Mouse (Mus musculus) CD4-positive, CD25-positive, alpha-beta regulatory T cell, adult 4 months (primary cell): ENCODE data around the gene Slc10a7. TPM values are rescaled to one million over a fixed set of nuclear protein-coding genes. Genes with fewer than 3 reads are reported as not detected.
"Not testable (repeated sequence)": the region's sequence is repeated elsewhere in the genome, so short reads cannot be mapped to it uniquely, and the experiment has no call there.

Experiments
- ATAC-seq: one replicate; pipeline ENCODE4 v1.8.0; 2017
- polyA plus RNA-seq, 2 experiments: library from polyadenylated mRNA; unstranded; fragments of 100-300 nt; shearing (Covaris generic); gene quantifications; one replicate each; pipeline ENCODE4 v1.2.1; 2017

The Slc10a7 gene
- 10 to 100 TPM; 13.3 to 18.2 TPM for polyA plus RNA-seq

DNA sequence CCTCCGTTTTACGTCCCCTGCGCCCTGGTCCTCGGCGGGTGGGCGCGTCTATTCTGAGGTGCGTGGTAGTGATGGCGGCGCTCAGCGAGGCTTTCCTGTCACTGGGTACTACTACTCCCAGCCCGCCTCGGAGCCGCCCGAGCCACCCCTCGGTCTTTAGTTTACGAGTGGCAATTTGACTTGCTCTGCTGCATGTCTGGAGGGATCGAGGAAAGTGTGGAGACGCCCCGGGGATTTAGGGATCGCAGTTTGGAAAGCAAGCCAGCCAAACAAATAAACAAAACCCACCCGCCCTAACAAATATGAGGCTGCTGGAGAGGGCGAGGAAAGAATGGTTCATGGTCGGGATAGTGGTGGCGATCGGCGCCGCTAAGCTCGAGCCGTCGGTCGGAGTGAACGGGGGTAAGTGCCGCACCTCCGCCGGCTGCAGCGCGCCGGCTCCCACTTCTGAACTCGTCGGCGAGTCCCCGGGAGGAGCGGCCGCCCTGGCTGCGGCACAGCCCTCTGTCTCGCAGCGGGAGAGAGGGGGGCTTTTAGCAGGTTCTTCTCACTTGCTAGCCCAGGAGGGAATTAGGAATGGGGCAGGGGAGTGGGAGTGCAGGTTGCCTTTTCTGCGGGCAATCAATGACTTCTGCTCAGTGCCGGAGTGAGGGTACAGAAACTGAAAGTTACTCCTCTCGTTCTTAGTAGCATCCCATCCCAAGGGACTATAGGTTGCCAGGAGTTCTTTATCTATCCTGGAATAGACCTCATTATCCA, at the start of gene Slc10a7:
TSS of gene Slc10a7 (plus strand) at position 74 of the 759 bp plus-strand sequence.
- ATAC-seq, result peak; percentile 85

DNA sequence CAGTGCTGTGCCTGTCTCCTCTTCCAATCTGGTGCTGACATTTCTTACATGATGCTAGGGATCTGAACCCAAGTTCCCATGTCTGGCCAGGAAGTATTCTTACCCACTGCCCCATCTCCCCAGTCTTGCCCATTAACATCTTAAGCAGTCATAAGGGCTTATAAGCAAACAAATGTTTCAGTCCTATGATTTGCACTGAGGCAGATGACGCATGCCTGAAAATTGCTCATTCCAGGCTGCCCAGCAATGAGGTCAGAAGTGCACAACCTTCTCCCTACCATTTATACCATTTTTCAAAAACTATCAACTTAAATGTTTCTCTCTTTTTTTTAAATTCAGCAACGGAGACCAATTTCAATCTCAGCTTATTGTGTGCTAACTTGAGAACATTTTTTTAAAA, 45.2 kb upstream of the Slc10a7 start:
- no peak for ATAC-seq

DNA sequence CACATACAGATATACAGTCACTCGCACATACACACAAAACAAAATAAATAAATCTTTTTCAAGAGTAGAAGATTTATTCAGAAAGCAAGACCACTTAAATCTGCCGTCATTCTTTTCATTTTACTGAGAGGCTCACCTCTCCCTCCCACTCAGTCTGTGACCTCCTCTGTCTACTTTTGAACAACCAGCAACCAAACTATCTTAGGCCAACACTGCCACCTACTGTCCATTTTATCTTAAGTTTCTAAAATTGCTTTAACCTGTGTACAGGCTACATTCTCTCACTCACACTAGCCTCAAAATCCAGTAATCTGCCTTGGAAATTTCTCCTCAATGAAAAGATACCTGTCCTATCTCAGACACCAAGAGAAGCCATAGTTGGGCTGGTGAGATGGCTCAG, 41.3 kb upstream of the Slc10a7 start:
- ATAC-seq, result no peak

DNA sequence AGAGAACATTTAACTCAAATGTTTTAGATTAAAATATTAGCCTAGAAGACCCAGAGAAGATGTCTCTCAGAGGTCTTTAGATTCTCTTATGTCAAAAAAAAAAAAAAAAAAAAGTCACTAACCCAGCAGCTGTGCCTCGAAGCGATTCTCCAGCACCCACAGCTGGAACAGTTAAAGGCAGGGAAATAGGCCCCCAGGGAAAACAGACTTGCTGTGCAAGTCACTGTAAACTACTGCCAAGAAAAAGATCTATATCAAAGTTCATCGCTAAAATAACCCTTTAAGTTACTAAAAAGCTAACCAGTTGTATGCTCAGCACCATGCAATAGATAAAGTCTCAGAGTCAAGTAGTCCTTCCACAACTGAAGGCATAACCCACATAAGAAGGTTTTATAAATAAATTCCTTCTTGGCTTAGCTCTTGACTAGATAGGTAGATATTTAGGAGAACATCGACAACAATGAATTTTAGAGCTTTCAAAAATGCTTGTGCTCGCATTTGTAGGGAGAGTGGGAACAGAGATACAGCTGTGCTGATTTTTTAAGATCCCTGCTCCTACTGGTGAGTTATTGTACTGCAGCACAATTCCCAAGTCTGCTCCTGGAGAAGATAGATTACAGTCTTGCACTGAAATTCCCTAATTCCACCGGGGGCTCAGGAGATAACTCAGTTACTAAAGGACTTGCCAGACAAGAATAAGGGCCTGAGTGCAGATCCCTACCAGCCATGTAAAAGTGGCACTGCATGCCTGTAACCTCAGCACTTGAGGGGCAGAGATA, 31.9 kb upstream of the Slc10a7 start:
- no peak for ATAC-seq

DNA sequence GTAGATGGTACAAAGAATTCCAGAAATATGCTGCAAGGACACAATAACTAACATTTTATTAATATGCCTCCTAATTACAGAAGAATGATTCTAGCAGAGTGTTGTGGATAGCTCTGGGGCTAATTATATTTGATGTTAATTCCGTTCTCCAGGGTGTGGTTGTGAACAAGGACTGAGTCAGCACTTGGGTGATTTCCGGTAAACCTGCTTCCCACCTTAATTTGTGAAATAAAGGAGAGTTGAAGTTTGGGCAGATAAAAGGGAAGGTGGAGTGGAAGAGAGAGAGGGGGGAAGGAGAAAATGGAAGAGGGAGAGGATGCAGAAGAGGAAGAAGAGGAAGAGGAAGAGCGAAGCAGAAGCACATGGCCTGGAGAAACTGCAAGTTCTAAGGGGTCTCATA, 19.4 kb upstream of the Slc10a7 start:
- ATAC-seq, result no peak

DNA sequence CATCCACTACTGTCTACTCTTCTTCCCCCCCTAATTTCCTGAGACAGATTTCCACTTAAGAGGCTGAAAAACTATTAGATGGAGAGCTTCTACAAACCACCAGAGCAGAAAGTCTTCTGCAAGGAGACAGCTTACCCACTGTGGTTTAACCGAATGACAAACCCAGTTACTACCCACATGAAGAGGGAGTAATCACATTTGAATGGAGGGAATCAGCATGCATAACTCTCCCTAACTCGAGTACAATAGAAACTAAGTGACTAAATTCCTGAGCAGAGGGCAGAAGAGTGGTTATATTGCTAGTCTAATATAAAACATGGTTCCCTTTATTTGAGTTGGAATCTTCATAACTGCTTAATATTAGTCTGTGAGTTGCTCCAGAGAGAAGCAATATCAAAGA, 16.1 kb upstream of the Slc10a7 start:
- ATAC-seq, result no peak

DNA sequence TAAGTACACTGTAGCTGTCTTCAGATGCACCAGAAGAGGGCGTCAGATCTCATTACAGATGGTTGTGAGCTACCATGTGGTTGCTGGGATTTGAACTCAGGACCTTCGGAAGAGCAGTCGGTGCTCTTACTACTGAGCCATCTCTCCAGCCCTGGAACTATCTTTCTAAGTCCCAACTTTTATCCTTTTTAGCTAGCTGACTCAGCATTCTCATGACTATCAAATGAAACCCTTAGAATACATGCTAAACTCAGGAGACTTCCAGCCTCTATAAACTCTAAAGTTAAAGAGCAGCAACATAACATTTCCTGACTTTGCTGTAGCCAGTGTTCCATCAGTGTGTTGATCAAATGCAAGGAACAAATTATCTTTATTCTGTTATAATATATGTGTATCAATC, 12.9 kb upstream of the Slc10a7 start:
- not testable (repeated sequence) for ATAC-seq

DNA sequence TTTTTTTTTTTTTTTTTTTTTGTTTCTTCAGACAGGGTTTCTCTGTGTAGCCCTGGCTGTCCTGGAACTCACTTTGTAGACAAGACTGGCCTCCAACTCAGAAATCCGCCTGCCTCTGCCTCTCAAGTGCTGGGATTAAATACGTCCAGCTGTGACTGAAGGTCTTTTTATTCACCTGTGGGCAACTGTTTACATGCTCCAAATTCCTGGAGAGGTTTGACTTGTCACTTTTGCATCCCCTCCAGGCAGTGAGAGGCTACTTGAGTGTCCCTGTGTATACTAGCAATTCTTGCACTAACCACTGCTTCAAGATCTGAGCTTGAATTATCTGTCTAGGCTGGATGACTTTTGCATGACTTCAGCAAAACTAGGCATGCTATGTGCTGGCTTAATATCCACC, 6.4 kb upstream of the Slc10a7 start:
- no peak for ATAC-seq

DNA sequence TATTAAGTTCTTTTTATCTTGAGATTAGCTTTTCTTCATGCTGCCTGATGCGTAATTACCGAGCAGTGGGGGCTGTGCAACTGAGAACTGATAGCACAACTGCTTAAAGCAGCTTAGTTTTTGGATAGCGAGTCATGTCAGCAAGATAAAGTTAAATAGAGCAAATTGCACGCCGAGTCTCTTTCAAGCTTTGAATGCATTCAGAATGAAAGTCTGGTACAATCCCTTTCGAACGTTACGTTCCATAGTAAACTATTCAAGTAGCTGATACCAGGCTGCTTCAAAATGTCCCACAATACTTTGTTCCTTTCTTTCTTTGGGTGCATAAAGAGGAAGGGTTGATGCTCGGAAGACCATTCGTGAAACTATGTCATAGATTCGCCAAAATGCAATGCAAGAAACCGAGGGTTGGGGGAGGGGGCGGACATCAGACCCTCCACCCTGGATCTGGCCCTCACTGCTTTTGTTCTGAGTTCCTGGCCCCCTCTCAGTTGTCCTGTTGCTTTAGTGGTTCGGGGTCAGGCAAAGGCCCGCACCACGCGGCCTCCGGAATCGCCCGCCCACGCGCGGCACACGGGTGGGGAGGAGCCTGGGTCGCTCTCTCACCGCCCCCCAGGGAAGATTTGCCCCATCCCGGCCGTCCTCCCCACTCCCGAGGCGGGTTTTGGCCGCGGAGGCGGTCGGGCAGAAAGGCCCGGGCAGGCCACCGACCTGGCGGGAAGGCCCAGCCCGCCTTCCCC, 997 bp upstream of the Slc10a7 start:
- ATAC-seq, result peak; percentile 37

DNA sequence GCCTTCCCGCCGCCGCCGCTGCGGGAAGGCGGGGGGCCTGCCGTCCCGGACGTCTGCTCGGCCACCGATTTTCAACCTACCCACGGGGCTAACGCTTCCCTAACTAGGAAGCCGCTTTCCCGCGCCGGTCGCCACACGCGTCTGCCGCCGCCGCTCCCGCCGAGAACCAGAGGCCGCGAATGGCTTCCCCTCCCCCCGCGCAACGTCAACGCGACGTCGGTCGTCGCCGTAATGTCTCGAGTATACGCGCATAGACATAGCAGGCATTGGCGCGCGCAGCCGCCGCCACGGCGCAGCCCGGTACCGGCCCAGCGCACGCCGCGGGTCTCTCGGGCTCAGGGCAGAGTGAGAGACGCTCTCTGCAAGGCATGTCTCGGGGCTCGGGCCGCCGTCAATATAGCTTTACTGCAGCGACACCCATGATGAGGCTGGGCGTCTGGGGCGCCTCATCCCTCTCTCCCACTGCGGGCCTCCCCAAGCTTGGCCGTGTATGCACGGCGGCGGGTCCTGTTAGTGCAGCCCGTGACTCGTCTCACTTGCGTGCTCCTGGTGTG, 350 bp upstream of the Slc10a7 start, which contains the start of gene Rbmxl1:
TSS of gene Rbmxl1 (minus strand) at position 180 of the 554 bp plus-strand sequence.
- peak; percentile 75 for ATAC-seq

DNA sequence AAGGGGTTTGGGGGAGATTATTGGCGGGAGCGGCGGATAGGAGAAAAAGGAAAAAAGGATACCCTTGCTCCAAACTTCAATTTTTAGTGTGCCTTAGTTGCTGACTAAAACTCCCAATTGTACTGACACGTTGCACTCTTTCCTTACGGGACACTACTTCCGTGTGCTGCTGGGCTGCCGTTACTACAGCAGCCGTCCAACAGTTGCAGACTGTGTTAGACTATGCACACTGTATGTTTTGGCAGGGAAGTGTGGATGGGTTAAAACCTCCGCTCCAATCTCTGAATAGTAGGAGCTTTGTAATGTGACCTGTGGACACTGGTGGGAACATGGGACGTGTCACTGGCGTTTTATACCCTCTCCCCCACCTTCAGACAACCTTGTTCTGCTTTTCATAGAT, 948 bp downstream of the Slc10a7 start:
- no peak for ATAC-seq

DNA sequence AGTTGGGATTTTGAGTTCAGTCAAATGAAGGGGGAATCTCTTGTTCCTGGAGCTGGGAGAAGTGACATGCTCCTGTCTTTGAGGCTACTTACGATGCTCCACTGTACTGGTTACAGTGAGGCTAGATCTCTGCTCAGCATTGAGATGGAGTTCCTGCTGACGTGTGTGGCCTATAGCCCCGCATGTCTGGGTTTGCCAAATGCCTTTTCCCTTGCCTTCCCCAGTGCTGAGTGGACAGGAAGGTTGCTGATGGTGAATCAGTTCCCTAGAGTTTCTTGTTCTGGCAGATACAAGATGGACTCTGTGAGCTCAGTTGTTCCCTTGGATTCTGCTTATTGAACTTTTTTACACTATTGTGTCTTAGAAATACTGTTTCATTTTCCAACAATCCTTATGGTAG, 1.8 kb downstream of the Slc10a7 start:
- ATAC-seq, result no peak

DNA sequence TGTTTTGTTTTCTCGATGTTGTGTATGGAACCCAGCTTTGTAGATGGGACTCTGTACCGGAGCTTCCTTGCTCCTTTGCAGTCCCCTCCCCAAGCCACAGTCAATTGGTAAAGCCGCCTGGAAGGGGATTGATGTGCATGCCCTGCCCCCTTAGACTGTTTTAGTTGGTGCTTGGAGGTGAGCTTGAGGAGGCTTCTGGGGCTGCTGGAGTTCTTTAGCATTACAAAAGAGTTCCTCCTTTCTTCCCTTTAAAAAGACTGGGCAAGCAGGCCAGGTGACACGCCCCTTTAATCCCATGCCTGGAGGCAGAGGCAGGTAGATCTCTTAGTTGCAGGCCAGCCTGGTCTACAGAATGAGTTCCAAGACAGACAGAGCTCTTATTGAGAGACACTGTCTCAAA, 4.0 kb downstream of the Slc10a7 start:
- no peak for ATAC-seq

DNA sequence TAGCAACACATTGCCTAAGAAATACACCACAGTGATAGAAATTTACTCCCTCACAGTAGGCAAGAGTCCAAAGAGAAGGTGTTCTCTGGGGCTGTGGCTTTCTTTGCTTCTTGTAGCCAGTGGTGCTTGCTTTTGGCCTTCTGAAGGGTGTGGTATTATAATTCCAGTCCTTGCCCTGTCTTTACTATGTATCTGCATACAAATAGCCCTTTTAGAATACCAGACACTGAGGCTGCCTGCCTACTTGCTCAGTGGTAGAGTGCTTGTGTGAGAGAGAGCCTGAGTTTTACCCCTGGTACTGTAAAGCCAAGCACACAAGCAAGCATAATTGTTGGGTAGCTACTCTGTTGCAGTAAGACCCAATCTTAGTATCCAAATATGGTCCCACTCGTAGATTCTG, 5.6 kb downstream of the Slc10a7 start:
- no peak for ATAC-seq

DNA sequence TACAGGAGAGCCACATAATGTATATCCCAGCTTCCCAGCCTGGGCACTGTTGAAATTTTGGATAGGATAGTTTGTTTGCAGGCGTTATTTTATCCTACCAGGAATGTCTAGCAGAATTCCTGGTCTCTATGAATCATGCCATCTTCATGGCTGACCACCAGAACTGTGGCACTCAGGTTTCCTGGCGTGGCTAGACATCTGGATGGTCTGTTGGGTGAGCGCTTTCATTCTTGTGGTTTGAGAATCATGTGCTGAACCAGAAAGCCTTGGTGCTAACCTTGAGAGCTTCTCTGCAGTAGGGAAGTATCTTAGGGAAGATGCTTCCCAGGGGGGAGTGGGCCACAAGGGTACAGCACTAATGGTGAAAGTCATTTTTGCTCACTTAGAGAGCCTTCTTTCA, 6.0 kb downstream of the Slc10a7 start:
- ATAC-seq, result no peak

DNA sequence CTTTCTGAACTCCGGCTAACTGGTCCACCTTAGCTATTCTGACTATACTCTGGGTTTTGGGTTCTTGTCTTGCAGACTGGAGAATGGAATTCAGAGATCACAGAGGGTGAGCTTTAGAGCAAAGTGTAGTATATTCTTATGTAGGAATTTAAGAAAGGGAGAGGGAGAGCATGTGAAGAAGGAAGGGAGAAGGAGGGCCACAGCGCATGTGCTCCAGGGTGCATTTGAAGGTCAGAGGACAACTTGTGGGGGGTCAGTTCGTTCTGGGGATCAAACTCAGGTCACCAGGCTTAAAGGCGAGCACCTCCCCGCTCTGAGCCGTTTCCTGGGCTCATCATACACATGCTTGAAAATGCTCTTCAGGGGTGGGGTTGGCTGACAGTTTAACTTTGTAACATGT, 24.8 kb downstream of the Slc10a7 start:
- no peak for ATAC-seq

DNA sequence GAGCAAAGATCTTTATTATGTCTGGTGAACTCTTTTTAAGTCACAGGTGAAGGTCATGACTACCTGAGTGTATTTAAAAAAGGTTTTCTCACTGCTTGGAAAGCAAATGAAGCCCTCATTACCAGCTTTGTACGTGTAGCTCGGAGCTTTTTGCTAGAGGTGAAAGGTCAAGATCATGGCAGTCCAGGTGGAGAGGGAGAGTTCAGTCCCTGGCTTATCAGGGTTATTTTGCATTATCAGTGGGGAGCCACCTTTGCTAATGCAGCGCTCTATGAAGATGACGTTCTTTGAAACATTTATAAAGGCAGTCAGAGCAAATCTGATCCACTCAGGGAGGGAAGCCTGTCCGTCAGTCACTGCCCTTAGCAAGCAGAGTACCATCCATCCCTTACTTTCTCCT, 27.6 kb downstream of the Slc10a7 start:
- no peak for ATAC-seq

DNA sequence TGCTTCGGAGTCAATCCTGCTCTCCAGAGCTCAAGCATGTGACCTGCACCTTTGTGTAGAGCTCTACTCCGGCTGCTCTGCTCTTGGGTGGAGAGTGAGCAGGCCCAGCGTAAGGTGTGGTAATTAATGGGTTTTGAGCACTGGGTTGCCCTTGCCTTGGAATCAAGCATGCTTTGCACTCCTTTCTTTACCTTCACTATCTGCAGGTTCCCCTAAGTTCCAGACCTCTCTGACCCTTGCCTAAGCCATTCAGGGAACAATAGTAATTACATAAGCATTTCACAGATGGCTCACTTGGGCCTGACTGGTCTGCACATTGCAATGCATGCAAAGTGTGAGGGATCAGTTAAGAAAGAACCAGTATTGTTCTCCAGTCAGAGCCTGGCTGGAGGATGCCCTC, 28.6 kb downstream of the Slc10a7 start:
- ATAC-seq, result no peak

DNA sequence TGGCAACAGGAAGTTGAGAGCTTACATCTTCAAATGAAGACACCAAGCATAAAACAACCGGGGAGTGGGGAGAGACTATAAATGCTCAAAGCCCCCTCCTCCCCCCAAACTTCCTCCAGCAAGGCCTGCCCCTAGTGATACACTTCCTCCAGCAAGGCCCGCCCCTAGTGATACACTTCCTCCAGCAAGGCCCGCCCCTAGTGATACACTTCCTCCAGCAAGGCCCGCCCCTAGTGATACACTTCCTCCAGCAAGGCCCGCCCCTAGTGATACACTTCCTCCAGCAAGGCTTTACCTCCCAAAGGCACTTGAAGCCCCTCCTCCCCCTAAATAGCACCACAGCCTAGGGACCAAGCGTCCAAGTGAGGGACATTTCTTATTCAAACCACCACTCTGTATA, 33.5 kb downstream of the Slc10a7 start:
- not testable (repeated sequence) for ATAC-seq

DNA sequence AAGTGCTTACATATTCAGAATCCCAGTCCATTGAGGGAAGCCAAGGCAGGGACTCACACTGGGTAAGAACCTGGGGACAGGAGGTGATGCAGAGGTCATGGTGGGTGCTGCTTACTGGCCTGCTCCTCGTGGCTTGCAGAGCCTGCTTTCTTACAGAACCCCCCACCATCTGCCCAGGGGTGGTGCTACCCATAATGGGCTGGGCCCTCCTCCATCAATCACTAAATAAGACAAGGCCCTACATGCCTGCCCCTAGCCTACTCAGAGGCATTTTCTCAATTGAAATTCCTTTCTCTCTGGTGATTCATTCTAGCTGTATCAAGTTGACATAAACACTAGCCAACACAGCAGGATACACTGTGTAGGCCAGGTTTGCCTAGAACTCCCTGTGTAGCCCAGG, 34.5 kb downstream of the Slc10a7 start:
- no peak for ATAC-seq

DNA sequence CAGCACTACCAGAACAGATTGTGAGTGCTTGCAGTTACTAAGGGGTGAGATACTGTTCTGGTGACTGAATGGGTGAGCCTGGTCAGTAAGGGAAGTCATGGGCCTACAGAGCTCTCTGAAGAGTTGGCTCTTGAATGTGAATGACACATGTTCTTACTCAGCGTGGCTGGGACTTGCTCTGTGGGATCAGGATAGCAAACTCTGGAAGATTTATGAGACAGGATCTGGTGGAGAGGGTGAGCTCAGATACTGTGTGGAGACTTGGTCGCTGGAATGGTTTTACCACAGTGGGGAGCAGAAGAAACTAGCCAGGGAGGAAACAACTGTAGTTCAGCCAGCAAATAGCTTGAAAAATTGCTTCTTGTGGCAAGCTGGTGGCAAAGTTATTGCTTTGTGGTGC, 35.4 kb downstream of the Slc10a7 start:
- no peak for ATAC-seq

DNA sequence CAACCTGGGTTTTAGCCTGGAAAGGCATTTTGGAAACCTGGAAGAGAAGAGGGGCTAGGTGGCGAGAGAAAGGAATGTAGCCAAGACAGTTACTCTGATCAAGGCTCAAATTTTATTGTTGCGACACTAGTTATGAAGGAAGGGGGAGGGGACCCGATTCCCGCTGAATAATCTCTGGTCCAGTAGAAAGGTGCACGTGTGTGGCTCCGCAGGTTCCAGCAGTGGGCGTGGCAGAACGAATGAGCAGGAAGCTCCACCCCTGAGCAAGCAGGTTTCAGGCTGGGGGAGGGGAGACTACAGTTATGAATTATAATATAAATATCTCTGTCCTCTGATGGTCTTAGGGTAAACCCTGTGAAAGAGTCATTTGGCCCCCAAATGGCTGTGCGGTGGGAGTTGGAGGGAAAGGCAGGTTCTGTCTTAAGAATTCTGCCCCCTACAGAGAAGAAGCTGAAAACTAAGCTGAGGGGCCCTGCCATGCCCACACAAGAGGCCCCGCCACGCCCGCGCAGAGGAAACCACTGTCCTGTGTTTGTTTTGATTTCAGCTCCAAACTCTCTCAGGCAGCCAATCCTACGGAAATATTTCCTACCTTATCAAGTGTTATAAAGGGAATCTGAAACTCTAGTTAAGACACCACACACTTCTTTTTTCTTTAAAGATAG, 36.1 kb downstream of the Slc10a7 start:
- not testable (repeated sequence) for ATAC-seq
